Mouse (Mus musculus): Measurements from ENCODE around the gene Olfr424.

Gene Olfr424

DNA sequence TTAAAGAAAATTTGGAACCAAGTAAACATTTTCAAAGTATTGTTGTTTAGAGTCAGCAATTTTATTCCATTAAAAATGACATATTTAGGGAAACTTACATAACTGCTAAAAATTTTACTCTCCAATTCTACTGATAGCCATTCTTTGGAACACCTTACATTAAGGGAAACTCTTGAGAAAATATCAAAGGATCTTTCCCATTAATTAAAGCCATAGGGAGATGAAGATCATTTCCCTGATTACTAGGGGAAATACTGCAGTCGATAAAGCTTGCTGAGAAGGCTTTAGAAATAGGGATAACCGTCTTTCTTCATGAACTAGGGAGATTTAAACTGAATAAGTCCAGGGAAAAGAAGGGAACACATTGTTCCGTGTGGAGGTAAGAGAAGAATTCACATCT lies at the start of gene Olfr424:
Gene Olfr424 (plus strand): TSS at position 301 of the 400 bp plus-strand sequence.
- DNase-seq, result no peak

DNA sequence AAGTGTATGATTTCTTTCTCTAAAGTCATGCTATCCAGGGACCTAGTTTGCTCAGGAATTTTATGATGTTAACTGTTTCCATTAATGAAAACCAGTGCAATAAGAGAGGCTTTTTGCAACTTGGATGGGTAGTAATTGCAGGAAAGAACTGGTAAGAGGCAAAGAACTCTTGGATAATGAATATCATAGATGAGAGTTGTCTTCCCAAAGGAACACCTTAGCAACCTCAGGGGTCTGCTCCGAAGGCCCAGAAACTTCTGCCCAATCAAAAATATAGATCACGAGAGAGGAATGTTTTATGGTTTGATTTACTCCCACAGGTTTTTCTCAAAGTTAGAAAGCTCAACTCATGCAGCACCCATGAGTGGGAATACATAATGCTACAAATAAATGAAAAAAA lies 47.3 kb upstream of the Olfr424 start, which contains the start of gene Olfr429:
Gene Olfr429 (plus strand): TSS at position 301 of the 400 bp plus-strand sequence.
- DNase-seq, result no peak

DNA sequence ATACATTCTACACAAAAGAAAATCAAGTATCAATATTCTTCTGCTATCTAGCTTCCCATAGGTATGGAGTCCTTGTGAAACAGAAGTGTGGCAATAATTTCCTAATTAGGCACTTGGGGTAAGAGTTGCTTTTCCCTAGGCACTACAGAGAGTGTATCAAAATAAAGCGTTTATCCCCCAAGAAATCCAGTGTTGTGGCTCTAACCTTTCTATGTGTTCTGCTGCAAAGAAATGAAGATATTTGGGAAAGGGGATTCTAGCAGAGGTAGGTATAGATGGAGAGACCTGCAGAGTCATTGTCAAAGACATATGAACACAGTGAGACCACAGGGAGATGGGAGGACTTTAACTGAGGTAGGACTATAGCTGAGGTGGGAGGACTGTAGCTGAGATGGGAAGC lies 34.7 kb upstream of the Olfr424 start, which contains the start of gene Olfr427:
Gene Olfr427 (plus strand): TSS at position 301 of the 400 bp plus-strand sequence.
- DNase-seq, result no peak

DNA sequence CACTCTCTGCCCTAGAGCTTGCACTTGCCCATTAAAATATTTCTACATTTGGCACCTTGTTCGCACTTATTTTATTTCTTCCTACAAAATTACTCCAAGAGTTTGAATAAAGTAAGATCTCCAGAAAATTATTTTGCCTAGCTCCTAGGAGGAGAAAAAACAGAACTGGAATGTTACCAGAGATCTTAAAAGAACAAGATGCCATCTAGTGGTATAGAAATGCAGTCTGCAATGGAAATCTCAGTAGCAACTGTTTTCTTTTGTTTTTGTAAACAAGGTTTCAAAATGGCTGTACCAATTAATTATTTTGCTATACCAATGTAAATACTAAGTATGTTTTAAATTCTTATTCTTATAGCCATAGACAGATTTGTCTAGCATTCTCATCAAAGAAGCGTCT lies 27.6 kb upstream of the Olfr424 start:
- DNase-seq, result no peak

DNA sequence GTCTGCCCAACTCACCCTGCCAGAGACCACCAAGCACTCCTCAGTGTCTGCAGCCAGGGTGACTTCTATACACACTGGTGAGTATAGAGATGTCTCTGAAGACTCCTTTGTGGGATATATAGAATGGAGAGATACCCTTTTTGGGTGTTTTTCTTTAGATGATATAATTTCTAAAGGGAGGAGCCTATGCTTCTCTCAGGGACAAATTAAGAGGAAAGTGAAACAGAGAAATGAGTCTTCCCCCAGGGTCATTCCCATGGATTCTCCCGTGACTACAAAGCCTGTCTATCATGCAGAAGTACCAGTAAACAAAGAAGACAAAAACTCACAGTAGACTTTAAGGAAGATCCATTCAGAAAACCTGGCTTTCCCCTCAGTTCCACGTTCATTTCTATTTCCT lies 10.3 kb upstream of the Olfr424 start, which contains the start of gene Olfr231:
Gene Olfr231 (minus strand): TSS at position 101 of the 400 bp plus-strand sequence.
- DNase-seq, result no peak

DNA sequence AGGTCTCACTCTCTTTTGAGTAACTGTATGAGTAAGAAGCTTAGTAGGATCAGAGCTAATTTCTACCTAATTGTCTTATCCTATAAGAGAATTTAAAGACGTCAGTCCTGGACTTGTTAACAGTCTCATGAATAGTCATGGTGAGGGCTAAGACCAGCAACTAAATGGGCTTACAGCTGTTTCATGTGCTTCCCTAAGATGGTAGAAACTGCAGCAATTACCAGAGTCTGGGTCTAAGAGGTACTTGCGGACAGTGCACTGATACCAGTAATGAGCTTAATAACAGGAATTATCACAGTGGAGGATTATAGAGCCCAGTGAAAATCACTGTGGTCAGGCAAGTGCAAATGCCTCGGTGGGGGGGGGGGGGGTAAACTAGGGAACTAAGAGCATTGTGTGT lies 682 bp downstream of the Olfr424 start:
- no peak for DNase-seq

DNA sequence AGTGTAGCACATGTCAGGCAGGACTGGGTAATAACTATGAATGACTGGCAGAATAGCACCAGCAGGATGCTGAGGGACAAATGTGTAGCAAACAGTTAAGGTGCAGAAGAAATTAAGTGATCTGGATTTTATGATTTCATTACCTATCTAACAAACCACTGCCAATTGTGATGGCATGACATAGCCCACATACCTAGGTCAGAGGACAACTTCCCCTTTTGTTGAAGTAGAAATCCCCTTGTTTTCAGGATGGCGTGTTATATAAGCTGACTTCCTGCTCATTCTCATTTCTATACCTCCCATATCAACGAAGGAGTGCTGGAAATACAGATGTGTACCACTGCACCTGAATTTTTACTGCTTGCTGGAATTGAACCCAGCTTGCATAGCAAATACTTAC lies 10.1 kb downstream of the Olfr424 start:
- DNase-seq, result no peak

DNA sequence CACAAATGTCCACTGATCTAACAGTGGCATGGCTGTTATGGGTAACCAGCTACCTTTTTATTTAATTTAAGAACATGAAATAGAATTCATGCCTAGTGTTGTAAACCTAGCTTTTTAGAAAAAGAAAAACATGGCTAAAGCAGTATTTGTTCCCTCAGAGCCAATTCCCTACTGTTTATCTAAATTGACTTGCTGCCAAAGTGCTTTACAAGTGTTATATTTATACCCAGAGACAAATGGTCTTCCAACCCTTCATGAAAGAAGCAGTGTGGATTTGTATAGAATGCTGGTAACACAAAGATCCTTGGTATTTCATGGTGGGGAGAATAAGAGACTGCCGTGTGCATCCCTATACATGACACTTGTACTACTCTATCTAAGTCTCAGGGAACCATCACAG lies 15.4 kb downstream of the Olfr424 start:
- no peak for DNase-seq

DNA sequence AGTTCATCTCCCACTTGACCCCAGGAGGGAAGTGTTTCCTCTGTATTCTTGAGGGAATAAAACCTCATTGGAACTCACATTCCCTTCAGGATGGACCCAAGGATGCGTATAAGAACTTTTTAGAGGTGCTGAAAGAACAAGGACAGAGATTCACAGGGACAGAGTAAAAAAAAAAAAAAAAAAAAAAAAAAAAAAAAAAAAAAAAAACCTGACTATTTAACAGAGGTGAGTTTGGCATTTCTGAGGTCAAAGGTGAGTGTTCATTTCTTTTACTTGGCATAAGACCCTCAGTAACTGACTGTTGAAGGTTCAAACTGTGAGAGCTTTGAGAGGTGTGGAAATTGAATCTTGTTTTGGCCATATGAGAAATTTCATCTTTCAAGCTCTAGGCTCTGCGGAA lies 18.0 kb downstream of the Olfr424 start:
- no peak for DNase-seq

DNA sequence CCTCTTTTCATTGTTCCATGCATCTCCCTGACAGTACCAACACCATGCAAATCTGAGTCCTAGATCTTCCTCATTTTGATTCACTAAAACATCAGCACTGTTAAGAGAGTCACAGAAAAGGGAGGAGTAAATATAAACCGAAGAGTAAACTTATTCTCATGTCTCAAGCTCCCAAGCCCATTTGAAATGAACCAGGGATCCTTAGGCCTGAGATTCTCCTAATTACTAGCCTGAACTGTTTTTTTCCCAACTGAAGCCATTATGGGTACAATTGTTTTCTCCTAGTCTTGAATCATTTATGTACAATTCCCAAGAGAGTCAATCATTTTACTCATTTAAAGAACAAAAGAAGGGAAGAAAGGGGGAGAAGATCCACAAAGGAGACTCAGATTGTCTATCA lies 24.0 kb downstream of the Olfr424 start, which contains the start of gene Olfr420:
Gene Olfr420 (plus strand): TSS at position 301 of the 400 bp plus-strand sequence.
- DNase-seq, result no peak

DNA sequence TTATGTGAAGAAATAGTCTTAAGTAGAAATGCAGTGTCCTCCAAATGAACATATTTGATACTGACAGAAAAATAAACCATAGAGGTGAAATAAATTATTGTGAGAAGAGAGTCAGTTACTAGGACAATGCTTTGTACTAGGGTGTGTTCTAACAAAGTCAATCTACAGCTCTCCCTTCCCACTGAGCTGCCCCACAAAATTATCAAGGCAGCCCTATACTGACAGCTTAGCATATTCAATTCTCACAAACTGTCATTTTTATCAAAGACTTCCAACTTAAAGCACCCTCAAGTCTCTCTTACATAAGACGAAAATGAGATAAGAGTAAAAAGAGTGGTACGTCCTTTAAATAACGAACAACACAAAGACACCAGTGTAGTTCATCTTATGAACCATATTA lies 26.3 kb downstream of the Olfr424 start:
- no peak for DNase-seq

DNA sequence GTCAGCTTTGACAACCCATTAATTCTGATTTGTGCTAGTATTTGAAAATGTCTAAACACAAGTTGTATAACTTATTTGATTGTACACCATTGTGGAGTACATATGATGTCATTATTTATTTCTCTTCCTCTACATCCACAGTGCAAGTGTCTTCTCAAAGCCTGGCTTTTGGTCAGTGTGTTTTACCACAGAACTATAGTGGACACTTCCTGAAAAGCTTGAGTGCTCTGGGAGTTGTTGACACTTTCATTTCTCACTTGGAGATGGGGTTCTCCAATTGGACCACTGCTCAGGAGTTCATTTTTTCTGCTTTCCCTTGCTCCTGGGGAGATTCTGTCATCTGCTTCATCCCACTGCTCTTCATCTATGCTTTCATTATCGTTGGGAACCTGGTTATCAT lies 27.2 kb downstream of the Olfr424 start:
- no peak for DNase-seq

DNA sequence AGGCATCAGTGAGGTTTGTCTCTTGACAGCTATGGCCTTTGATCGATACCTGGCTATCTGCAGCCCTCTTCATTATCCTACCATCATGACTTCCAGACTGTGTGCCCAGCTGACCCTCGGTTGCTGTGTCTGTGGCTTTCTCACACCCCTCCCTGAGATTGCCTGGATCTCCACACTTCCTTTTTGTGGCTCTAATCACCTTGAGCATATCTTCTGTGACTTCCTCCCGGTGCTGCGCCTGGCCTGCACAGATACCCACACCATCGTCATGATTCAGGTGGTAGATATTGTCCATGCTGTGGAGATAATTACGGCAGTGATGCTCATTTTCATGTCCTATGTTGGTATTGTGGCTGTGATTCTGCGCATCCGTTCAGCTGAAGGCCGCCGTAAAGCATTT lies 27.8 kb downstream of the Olfr424 start:
- DNase-seq, result no peak

DNA sequence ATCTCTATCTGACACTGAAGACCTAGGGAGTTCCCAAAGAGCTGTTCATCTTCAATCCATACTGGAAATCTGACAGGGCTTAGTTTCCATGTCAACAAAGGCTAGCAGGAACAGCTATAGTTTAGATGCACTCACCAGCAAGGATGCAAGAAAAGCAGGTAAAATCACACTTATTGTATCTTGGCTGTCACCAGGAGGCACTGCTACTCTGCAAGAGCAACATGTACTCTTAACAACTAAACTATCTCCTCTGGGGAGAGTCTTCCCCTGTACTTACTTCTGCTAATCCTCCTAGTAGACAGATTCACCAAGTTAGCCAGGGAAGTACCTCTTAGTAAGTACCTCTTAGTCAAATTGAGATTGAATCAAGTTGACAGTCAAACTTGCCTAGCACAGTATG lies 37.7 kb downstream of the Olfr424 start:
- DNase-seq, result no peak

DNA sequence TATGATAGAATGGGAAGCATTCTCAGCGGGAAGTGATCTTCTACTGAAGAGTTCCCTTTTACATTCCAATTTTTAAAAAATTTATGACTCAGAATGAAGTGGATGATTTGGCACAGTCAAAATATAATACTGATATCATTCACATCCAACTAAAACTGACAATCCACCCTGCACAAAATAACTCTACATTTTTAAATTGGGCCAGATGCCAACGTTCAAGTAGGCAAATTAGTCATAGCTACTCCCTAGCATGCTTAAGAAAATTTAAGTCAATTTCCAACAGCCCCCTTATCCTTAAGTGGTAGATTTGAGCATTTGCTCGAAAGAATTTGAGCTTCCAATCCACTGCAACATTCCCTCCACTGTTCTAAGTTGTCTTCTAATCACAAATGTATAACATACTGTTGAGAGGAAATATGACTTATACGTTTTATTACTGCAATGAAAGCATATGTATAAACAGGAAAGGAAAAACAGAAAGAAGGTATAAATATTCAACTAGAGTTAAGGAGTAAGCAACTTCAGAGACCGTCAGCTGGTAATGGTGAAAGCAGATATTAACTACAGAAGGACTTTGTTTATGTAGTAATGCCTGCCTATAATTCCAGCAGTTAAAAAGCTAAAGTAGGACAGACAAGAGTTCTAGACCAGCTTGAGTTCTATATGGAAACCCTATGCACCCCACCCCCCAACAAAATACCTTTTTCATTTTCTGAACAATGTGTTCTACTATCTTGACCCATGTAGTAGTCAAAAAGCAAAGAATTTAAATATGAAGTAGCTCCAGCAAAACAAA lies 39.6 kb downstream of the Olfr424 start:
- DNase-seq, result no peak

DNA sequence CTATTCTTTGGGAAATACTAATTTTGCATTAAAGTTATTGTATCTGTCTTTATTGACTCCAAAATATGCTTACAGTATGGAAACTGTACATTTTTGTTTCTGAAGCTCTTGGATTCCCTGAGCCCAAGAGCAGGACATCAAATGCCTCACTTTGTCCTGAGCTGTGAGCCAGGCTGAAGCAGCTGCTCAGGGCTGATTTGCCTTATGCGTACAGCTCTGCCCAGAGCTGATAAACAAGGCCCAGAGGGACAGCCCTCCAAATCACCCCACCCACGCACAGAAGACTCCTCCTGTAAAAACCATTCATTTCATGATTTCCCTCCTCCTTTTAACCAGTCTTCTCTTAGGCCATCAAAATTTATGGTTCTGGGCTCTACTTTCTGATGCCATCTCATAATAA lies 40.2 kb downstream of the Olfr424 start:
- DNase-seq, result no peak

DNA sequence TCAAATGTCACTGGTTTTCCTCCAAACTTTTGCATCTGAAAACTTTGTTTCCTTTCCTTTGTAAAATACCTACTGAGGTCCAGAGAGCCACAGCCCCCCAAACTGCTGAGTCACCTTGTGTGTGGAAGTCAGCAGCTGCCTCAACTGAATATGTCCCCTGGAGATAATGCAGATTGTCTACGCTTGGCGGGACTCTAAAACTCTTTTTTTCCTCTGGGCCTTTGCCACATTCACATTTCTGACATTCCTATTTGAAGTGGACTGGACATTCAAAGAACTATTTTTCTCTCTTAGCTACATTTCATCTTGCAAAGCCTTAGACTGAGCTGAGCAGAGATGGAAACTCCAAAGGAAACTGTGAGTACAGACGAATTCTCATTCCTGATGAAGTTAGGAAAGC lies 41.3 kb downstream of the Olfr424 start, which contains the start of gene Spta1:
Gene Spta1 (plus strand): TSS at position 172 of the 400 bp plus-strand sequence.
- no peak for DNase-seq

Data from kidney, postnatal 10 days (tissue).